Mouse (Mus musculus) C2C12 (cell line): ENCODE data around the gene Sgca.

Source experiments
- CEBPB ChIP-seq: IDR thresholded peaks from one replicate; pipeline ENCODE4 v1.6.1; 2011; ENCODE audit warnings: low read depth, mild to moderate bottlenecking, control low read depth, moderate library complexity
- CTCF ChIP-seq: IDR thresholded peaks from one replicate; pipeline ENCODE4 v1.5.1; 2011; ENCODE audit not compliant: control insufficient read depth, insufficient read depth, insufficient read length
- MAX ChIP-seq: IDR thresholded peaks from one replicate; pipeline ENCODE4 v1.6.1; 2011; ENCODE audit warnings: mild to moderate bottlenecking, control low read depth
- MYOD1 ChIP-seq: IDR thresholded peaks from one replicate; pipeline ENCODE4 v1.6.1; 2011; ENCODE audit warnings: low read depth; ENCODE audit not compliant: control insufficient read depth, insufficient read length
- MYOG ChIP-seq: IDR thresholded peaks from one replicate; pipeline ENCODE4 v1.6.1; 2011; ENCODE audit not compliant: control insufficient read depth, insufficient read length; ENCODE audit errors: extremely low read depth

DNA sequence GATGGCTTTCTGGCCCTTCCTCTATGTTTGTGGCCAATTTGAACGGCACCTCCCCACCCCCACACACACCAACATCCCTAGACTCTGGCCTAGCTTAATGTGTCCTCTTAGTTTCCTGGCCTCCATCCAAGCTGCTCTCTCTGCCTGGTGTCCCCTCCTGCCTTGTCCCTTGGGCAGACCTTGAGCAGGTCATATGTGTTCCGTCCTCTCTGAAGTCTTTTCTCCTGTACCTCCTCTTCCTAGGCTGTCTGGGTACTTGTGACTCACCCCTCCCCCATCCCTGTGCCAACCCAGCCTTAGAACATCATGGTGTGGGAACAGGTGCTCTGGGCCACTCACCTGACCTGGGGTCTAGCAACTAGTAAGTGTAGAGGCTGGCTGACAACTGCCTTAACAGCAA is 1.2 kb downstream of the Sgca start:
- TF ChIP-seq MAX (no peak), CTCF (no peak), MYOG (no peak), CEBPB (no peak), MYOD1 (no peak)
